Mouse (Mus musculus): ENCODE measurements at regions not wholly inside any gene's neighbourhood (a gene's known extent, or its start where the extent isn't known, plus 50 kb on each side); places are given as distances from the start of the nearest gene placed in this dataset.

GRCm38 (mm10) chr2:28141975-28142374, 50.8 kb upstream of the Olfm1 start:
- DNase-seq (ENCODE audit: low read depth, low spot score): peak; percentile 32

GRCm38 (mm10) chr2:28141556-28141955, 51.2 kb upstream of the Olfm1 start:
- DNase-seq (ENCODE audit: low read depth, low spot score): peak; percentile 46

GRCm38 (mm10) chr2:28138583-28138982, 53.9 kb upstream of the Fcnb start:
- DNase-seq (ENCODE audit: low read depth, low spot score): no peak

GRCm38 (mm10) chr2:28134605-28135004, 49.9 kb upstream of the Fcnb start:
- DNase-seq (ENCODE audit: low read depth, low spot score): no peak
